Mouse (Mus musculus) G1E (cell line): ENCODE data around the gene Slc13a2.

ENCODE experiments used
- CTCF ChIP-seq: IDR thresholded peaks from 2 replicates; pipeline ENCODE4 v1.5.1; 2012; ENCODE audit warnings: low read depth, low read length, inconsistent platforms, mixed read lengths
- GATA1 ChIP-seq: IDR thresholded peaks from 2 replicates; pipeline ENCODE4 v1.6.1; 2012; ENCODE audit warnings: borderline replicate concordance, low read length, inconsistent platforms, mixed read lengths
- GATA2 ChIP-seq: IDR thresholded peaks from 2 replicates; pipeline ENCODE4 v1.6.1; 2012; ENCODE audit warnings: low read depth, low read length, inconsistent platforms, borderline replicate concordance
- TAL1 ChIP-seq: conservative IDR thresholded peaks from 2 replicates; pipeline ENCODE4 v1.6.1; 2012; ENCODE audit warnings: low read depth, low read length, inconsistent platforms, mixed read lengths

- TF ChIP-seq CTCF (no peak), TAL1 (no peak), GATA1 (no peak), GATA2 (no peak)
Observed at GRCm38 (mm10) chr11:78424352-78424751, 2.3 kb upstream of the Slc13a2 start.
